Mouse (Mus musculus) lung, postnatal 10 days (tissue): ENCODE measurements around the gene Rsf1.

ENCODE experiments used
- DNase-seq: peaks from one replicate; pipeline ENCODE4 v3.0.0; 2021

The Rsf1 gene

GRCm38 (mm10) chr7:97579067-97579975 is at the start of gene Rsf1, which contains the start of gene Aamdc:
Rsf1 (plus strand) TSS chr7:97579889.
Aamdc (minus strand) TSS chr7:97579497.
- DNase-seq: peak; percentile 97

- DNase-seq: no peak
Observed at GRCm38 (mm10) chr7:97535531-97535930, 44.2 kb upstream of the Rsf1 start.

GRCm38 (mm10) chr7:97536571-97536970 is 43.1 kb upstream of the Rsf1 start:
- no peak for DNase-seq

- DNase-seq: no peak
Observed at GRCm38 (mm10) chr7:97546462-97546861, 33.2 kb upstream of the Rsf1 start.

GRCm38 (mm10) chr7:97549301-97549700 is 30.4 kb upstream of the Rsf1 start:
- no peak for DNase-seq

- no peak for DNase-seq
Observed at GRCm38 (mm10) chr7:97550673-97551072, 29.0 kb upstream of the Rsf1 start.

GRCm38 (mm10) chr7:97563576-97563975 is 16.1 kb upstream of the Rsf1 start:
- DNase-seq: no peak

GRCm38 (mm10) chr7:97569372-97569771 is 10.3 kb upstream of the Rsf1 start:
- no peak for DNase-seq

- DNase-seq: peak; percentile 12
Observed at GRCm38 (mm10) chr7:97570389-97570788, 9.3 kb upstream of the Rsf1 start.

- peak; percentile 67 for DNase-seq
Observed at GRCm38 (mm10) chr7:97578361-97579066, 1.2 kb upstream of the Rsf1 start.

- DNase-seq: peak; percentile 56
Observed at GRCm38 (mm10) chr7:97579976-97580842, 520 bp downstream of the Rsf1 start.

GRCm38 (mm10) chr7:97580843-97581214 is 1.1 kb downstream of the Rsf1 start:
- peak; percentile 90 for DNase-seq

- no peak for DNase-seq
Observed at GRCm38 (mm10) chr7:97588506-97588905, 8.8 kb downstream of the Rsf1 start.

- no peak for DNase-seq
Observed at GRCm38 (mm10) chr7:97590488-97590887, 10.8 kb downstream of the Rsf1 start.

- DNase-seq: no peak
Observed at GRCm38 (mm10) chr7:97591336-97591735, 11.6 kb downstream of the Rsf1 start.

GRCm38 (mm10) chr7:97592396-97592795 is 12.7 kb downstream of the Rsf1 start:
- no peak for DNase-seq

GRCm38 (mm10) chr7:97593535-97593934 is 13.8 kb downstream of the Rsf1 start:
- no peak for DNase-seq

GRCm38 (mm10) chr7:97598548-97598947 is 18.9 kb downstream of the Rsf1 start:
- no peak for DNase-seq

- no peak for DNase-seq
Observed at GRCm38 (mm10) chr7:97621346-97621745, 41.7 kb downstream of the Rsf1 start.

- no peak for DNase-seq
Observed at GRCm38 (mm10) chr7:97622676-97623075, 43.0 kb downstream of the Rsf1 start.

GRCm38 (mm10) chr7:97623402-97623801 is 43.7 kb downstream of the Rsf1 start:
- DNase-seq: no peak

- no peak for DNase-seq
Observed at GRCm38 (mm10) chr7:97629351-97629750, 49.7 kb downstream of the Rsf1 start.

- DNase-seq: no peak
Observed at GRCm38 (mm10) chr7:97631290-97631689, 51.6 kb downstream of the Rsf1 start.
